Mouse (Mus musculus): ENCODE results near the gene Zbtb4. TPM values are rescaled to one million over a fixed set of nuclear protein-coding genes. Genes with fewer than 3 reads are reported as not detected.

Zbtb4 gene
- polyA plus RNA-seq (2012; rRNA removed) = 28.4 and 37.0 TPM in 2 replicates

- peak in 1 of 2 experiments; percentile 40 for DNase-seq (ENCODE audit: low read depth in 1 of 2, low spot score in 2 of 2)
- peak within 1 kb of the TSS; percentile 94 for H3K27ac ChIP-seq (ENCODE audit: insufficient read depth, low read length)
- H3K4me3 ChIP-seq (ENCODE audit: extremely low read depth, insufficient read depth, insufficient read length) = peak within 1 kb of the TSS; percentile 92
- WGBS = 18% methylated on average over 37 of the region's 55 CpGs
- peaks cover 13% of the 10 kb centered on the region for H3K4me1 ChIP-seq (ENCODE audit: control insufficient read depth, insufficient read depth, insufficient read length)
- TF ChIP-seq POLR2A (IDR thresholded peaks at IDR 0.05; ENCODE audit: low read depth, low read length) = peak; percentile 43
- TF ChIP-seq CTCF (IDR thresholded peaks at IDR 0.05; ENCODE audit: extremely low read depth, insufficient read depth, insufficient read length, insufficient replicate concordance) = no peak
- no peaks in the 10 kb centered on the region for H3K36me3 ChIP-seq (ENCODE audit: control insufficient read depth, insufficient read depth, low read length)
- H3K27me3 ChIP-seq (ENCODE audit: control insufficient read depth, insufficient read depth, low read length) = no peaks in the 10 kb centered on the region
These were observed at the start of gene Zbtb4 for GRCm38 (mm10) chr11:69765221-69766125. Zbtb4 (plus strand) TSS chr11:69765912.

- Histone ChIP-seq H3K36me3 (ENCODE audit: control insufficient read depth, insufficient read depth, low read length) (no peaks in the 10 kb centered on the region), H3K4me3 (ENCODE audit: extremely low read depth, insufficient read depth, insufficient read length) (no peak overlapping the region), H3K27me3 (ENCODE audit: control insufficient read depth, insufficient read depth, low read length) (no peaks in the 10 kb centered on the region), H3K27ac (ENCODE audit: insufficient read depth, low read length) (no peak overlapping the region), H3K4me1 (ENCODE audit: control insufficient read depth, insufficient read depth, insufficient read length) (no peaks in the 10 kb centered on the region)
- no peak for DNase-seq (ENCODE audit: low read depth in 1 of 2, low spot score in 2 of 2)
- TF ChIP-seq CTCF (IDR thresholded peaks at IDR 0.05; ENCODE audit: extremely low read depth, insufficient read depth, insufficient read length, insufficient replicate concordance) (no peak), POLR2A (IDR thresholded peaks at IDR 0.05; ENCODE audit: low read depth, low read length) (no peak)
- WGBS = 47% methylated on average over 5 of the region's 5 CpGs
These were observed 49.8 kb upstream of the Zbtb4 start for GRCm38 (mm10) chr11:69715929-69716328.

- 86% methylated on average over 4 of the region's 4 CpGs for WGBS
- H3K4me3 ChIP-seq (ENCODE audit: extremely low read depth, insufficient read depth, insufficient read length) = no peak overlapping the region
- H3K27me3 ChIP-seq (ENCODE audit: control insufficient read depth, insufficient read depth, low read length) = no peaks in the 10 kb centered on the region
- no peak for DNase-seq (ENCODE audit: low read depth in 1 of 2, low spot score in 2 of 2)
- no peak overlapping the region for H3K27ac ChIP-seq (ENCODE audit: insufficient read depth, low read length)
- H3K4me1 ChIP-seq (ENCODE audit: control insufficient read depth, insufficient read depth, insufficient read length) = no peaks in the 10 kb centered on the region
- H3K36me3 ChIP-seq (ENCODE audit: control insufficient read depth, insufficient read depth, low read length) = no peaks in the 10 kb centered on the region
- no peak for TF ChIP-seq POLR2A (IDR thresholded peaks at IDR 0.05; ENCODE audit: low read depth, low read length)
These were observed 48.8 kb upstream of the Zbtb4 start for GRCm38 (mm10) chr11:69716953-69717352.

GRCm38 (mm10) chr11:69718661-69719060 lies 47.1 kb upstream of the Zbtb4 start:
- DNase-seq (ENCODE audit: low read depth in 1 of 2, low spot score in 2 of 2) = no peak
- WGBS = 71% methylated on average over 15 of the region's 15 CpGs
- H3K4me3 ChIP-seq (ENCODE audit: extremely low read depth, insufficient read depth, insufficient read length) = no peak overlapping the region
- H3K27ac ChIP-seq (ENCODE audit: insufficient read depth, low read length) = no peak overlapping the region
- H3K36me3 ChIP-seq (ENCODE audit: control insufficient read depth, insufficient read depth, low read length) = no peaks in the 10 kb centered on the region
- TF ChIP-seq POLR2A (IDR thresholded peaks at IDR 0.05; ENCODE audit: low read depth, low read length) = no peak
- no peak for TF ChIP-seq CTCF (IDR thresholded peaks at IDR 0.05; ENCODE audit: extremely low read depth, insufficient read depth, insufficient read length, insufficient replicate concordance)
- no peaks in the 10 kb centered on the region for H3K4me1 ChIP-seq (ENCODE audit: control insufficient read depth, insufficient read depth, insufficient read length)
- H3K27me3 ChIP-seq (ENCODE audit: control insufficient read depth, insufficient read depth, low read length) = no peaks in the 10 kb centered on the region

GRCm38 (mm10) chr11:69719423-69719822 lies 46.3 kb upstream of the Zbtb4 start:
- Histone ChIP-seq H3K36me3 (ENCODE audit: control insufficient read depth, insufficient read depth, low read length) (no peaks in the 10 kb centered on the region), H3K4me3 (ENCODE audit: extremely low read depth, insufficient read depth, insufficient read length) (no peak overlapping the region), H3K4me1 (ENCODE audit: control insufficient read depth, insufficient read depth, insufficient read length) (no peaks in the 10 kb centered on the region), H3K27ac (ENCODE audit: insufficient read depth, low read length) (no peak overlapping the region), H3K27me3 (ENCODE audit: control insufficient read depth, insufficient read depth, low read length) (no peaks in the 10 kb centered on the region)
- 75% methylated on average over 6 of the region's 6 CpGs for WGBS
- TF ChIP-seq POLR2A (IDR thresholded peaks at IDR 0.05; ENCODE audit: low read depth, low read length) (no peak), CTCF (IDR thresholded peaks at IDR 0.05; ENCODE audit: extremely low read depth, insufficient read depth, insufficient read length, insufficient replicate concordance) (no peak)
- DNase-seq (ENCODE audit: low read depth in 1 of 2, low spot score in 2 of 2) = no peak

- 83% methylated on average over 6 of the region's 6 CpGs for WGBS
- TF ChIP-seq POLR2A (IDR thresholded peaks at IDR 0.05; ENCODE audit: low read depth, low read length) (no peak), CTCF (IDR thresholded peaks at IDR 0.05; ENCODE audit: extremely low read depth, insufficient read depth, insufficient read length, insufficient replicate concordance) (no peak)
These were observed 44.9 kb upstream of the Zbtb4 start for GRCm38 (mm10) chr11:69720852-69721251.

GRCm38 (mm10) chr11:69723074-69723473 lies 42.6 kb upstream of the Zbtb4 start:
- H3K36me3 ChIP-seq (ENCODE audit: control insufficient read depth, insufficient read depth, low read length) = no peaks in the 10 kb centered on the region
- H3K4me3 ChIP-seq (ENCODE audit: extremely low read depth, insufficient read depth, insufficient read length) = no peak overlapping the region
- no peaks in the 10 kb centered on the region for H3K27me3 ChIP-seq (ENCODE audit: control insufficient read depth, insufficient read depth, low read length)
- WGBS = 60% methylated on average over 2 of the region's 2 CpGs
- DNase-seq (ENCODE audit: low read depth in 1 of 2, low spot score in 2 of 2) = no peak
- H3K4me1 ChIP-seq (ENCODE audit: control insufficient read depth, insufficient read depth, insufficient read length) = no peaks in the 10 kb centered on the region
- TF ChIP-seq POLR2A (IDR thresholded peaks at IDR 0.05; ENCODE audit: low read depth, low read length) (no peak), CTCF (IDR thresholded peaks at IDR 0.05; ENCODE audit: extremely low read depth, insufficient read depth, insufficient read length, insufficient replicate concordance) (no peak)
- H3K27ac ChIP-seq (ENCODE audit: insufficient read depth, low read length) = no peak overlapping the region

More at GRCm38 (mm10) chr11:69720852-69721251, 44.9 kb upstream of the Zbtb4 start:
- no peak for DNase-seq (ENCODE audit: low read depth in 1 of 2, low spot score in 2 of 2)
- Histone ChIP-seq H3K27me3 (ENCODE audit: control insufficient read depth, insufficient read depth, low read length) (no peaks in the 10 kb centered on the region), H3K4me1 (ENCODE audit: control insufficient read depth, insufficient read depth, insufficient read length) (no peaks in the 10 kb centered on the region), H3K27ac (ENCODE audit: insufficient read depth, low read length) (no peak overlapping the region), H3K36me3 (ENCODE audit: control insufficient read depth, insufficient read depth, low read length) (no peaks in the 10 kb centered on the region), H3K4me3 (ENCODE audit: extremely low read depth, insufficient read depth, insufficient read length) (no peak overlapping the region)

Measured in spleen, adult 2 months (tissue).